Mouse (Mus musculus) heart, postnatal 0 days (tissue): ENCODE measurements around the gene Gpr55.

ENCODE experiments used
- CTCF ChIP-seq: IDR thresholded peaks from 2 replicates; pipeline ENCODE4 v1.5.1; 2016; ENCODE audit warnings: antibody characterized with exemption, control low read depth, low read depth
- EP300 ChIP-seq: IDR thresholded peaks from 2 replicates; pipeline ENCODE4 v1.6.1; 2016; ENCODE audit warnings: antibody characterized with exemption, low read depth

DNA sequence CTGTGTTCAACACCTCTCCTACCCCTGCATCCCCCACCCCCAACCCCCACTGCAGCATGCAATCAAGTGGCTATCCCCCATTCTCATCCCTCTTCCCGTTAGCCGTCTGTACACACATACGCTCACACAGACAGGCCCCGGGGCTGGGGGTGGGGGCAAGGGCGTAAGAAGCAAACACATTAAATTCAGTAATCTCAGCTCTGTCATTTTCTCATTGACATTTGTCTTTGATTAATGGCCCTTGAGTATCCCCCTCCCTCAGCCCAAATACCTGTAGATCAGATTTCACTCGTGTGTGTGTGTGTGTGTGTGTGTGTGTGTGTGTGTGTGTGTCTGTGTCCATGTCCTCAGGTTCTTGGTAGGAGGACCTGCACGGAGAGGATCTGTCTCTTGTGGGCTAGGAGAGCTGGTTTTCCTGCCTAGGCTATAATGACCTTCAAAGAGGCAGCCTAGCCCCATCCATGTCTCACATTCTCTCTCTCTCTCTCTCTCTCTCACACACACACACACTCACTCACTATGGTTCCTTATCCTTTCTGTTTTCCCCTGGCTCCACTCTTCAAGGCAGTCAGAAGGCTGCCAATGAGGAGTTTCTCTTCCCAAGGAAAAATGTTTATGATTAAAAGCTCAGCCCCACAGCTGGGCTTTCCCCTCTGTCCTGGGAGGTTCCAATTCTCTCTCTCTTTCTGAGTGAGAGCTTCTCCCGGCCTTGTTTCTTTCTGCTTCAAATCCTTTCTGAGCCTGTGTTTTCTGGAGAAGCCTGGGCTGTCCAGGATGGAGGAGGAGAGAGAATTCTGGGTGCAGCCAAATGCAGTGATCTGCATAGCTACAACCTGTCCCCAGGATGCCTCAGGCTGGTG lies 62.7 kb downstream of the Gpr55 start:
- TF ChIP-seq CTCF (no peak), EP300 (no peak)
